Mouse (Mus musculus) CH12.LX (cell line): Measurements from ENCODE around the gene Gm3468. TPM values are rescaled to one million over a fixed set of nuclear protein-coding genes. Genes with fewer than 3 reads are reported as not detected.
"Not testable (repeated sequence)": the region's sequence is repeated elsewhere in the genome, so short reads cannot be mapped to it uniquely, and the experiment has no call there.

ENCODE experiments used
- DNase-seq: peaks from one replicate; pipeline ENCODE4 v3.0.0-alpha.2; 2013; ENCODE audit errors: extremely low read depth
- H3K27ac ChIP-seq: 2 replicates; pipeline ENCODE4 v1.5.1; 2012; ENCODE audit warnings: low read depth, mild to moderate bottlenecking, control low read depth, moderate library complexity; ENCODE audit not compliant: insufficient read depth
- H3K27me3 ChIP-seq: replicated peaks from 2 replicates; pipeline ENCODE3; 2012; ENCODE audit warnings: inconsistent platforms
- H3K36me3 ChIP-seq, 2 experiments: replicated peaks in 1 of 2; 2 replicates each; pipeline versions ENCODE3 to v1.6.1; 2012; ENCODE audit warnings: inconsistent platforms in 1 of 2, low read length in 1 of 2, mild to moderate bottlenecking in 1 of 2, mixed read lengths in 1 of 2, moderate library complexity in 1 of 2; ENCODE audit not compliant: control insufficient read depth in 1 of 2, insufficient read depth in 1 of 2
- H3K4me1 ChIP-seq, 2 experiments: 2 replicates each; pipeline ENCODE4 v1.6.1; 2012; ENCODE audit warnings: inconsistent platforms in 1 of 2, moderate library complexity in 1 of 2; ENCODE audit not compliant: insufficient read depth in 2 of 2, control insufficient read depth in 1 of 2
- H3K4me2 ChIP-seq: 2 replicates; pipeline ENCODE4 v1.6.1; 2012; ENCODE audit warnings: low read depth, mild to moderate bottlenecking, control low read depth; ENCODE audit not compliant: poor library complexity, insufficient read depth, severe bottlenecking
- H3K4me3 ChIP-seq, 3 experiments: fragments of 150-350 bp in 1 of 3; sonication (generic) in 1 of 3; replicated peaks in 1 of 3; 2 replicates each; pipeline versions ENCODE3 to v1.5.1; 2011 to 2012; ENCODE audit warnings: low read depth in 2 of 3, low read length in 2 of 3, mild to moderate bottlenecking in 2 of 3, moderate library complexity in 2 of 3, control low read depth in 1 of 3, improper control_type of control experiment in 1 of 3, inconsistent platforms in 1 of 3, mixed read lengths in 1 of 3; ENCODE audit not compliant: poor library complexity in 1 of 3
- H3K79me2 ChIP-seq: replicated peaks from 2 replicates; pipeline ENCODE4 v1.6.1; 2012; ENCODE audit warnings: mild to moderate bottlenecking, moderate library complexity; ENCODE audit not compliant: control insufficient read depth, poor library complexity, insufficient read depth, severe bottlenecking; ENCODE audit errors: extremely low read depth
- H3K9ac ChIP-seq: 2 replicates; pipeline ENCODE4 v1.6.1; 2012; ENCODE audit warnings: low read depth, mild to moderate bottlenecking, control low read depth, moderate library complexity; ENCODE audit not compliant: insufficient read depth
- H3K9me3 ChIP-seq: replicated peaks from 2 replicates; pipeline ENCODE3; 2012; ENCODE audit warnings: low read length, inconsistent platforms, mixed read lengths
- dilution Hi-C: fragments of 300-500 bp; cut with MboI; formaldehyde crosslinking; loops from 2 replicates; pipeline ENCODE4 v1.14.3; 2020; ENCODE audit warnings: low sequenced_read_pairs; ENCODE audit not compliant: extremely low pct_unique_long_range_greater_than_20kb, extremely low pct_ligation_motif_present
- in situ Hi-C: fragments of 300-500 bp; cut with MboI; formaldehyde crosslinking; loops from 3 replicates; pipeline ENCODE4 v1.14.3; 2019; ENCODE audit warnings: low sequenced_read_pairs, low pct_ligation_motif_present, low pct_unique_long_range_greater_than_20kb, mixed read lengths
- polyA plus RNA-seq: library from polyadenylated mRNA; unstranded; fragments of >175 nt; gene quantifications from 2 replicates; pipeline ENCODE4 v1.2.1, GENCODE M21; 2012; ENCODE audit warnings: low read depth; ENCODE audit not compliant: insufficient read length
- total RNA-seq, 2 experiments: library from RNA; depleted of rRNA; stranded (reverse); fragments of 300-350 nt in 1 of 2; fragments of >200 nt in 1 of 2; gene quantifications; 2 replicates each; pipeline ENCODE4 v1.2.3; 2012 to 2014

Gene Gm3468
- not detected in 2 replicates for total RNA-seq (2012; rRNA removed)
- total RNA-seq (2014; rRNA removed) = not detected in 2 replicates
- not detected in 2 replicates for polyA plus RNA-seq

DNA sequence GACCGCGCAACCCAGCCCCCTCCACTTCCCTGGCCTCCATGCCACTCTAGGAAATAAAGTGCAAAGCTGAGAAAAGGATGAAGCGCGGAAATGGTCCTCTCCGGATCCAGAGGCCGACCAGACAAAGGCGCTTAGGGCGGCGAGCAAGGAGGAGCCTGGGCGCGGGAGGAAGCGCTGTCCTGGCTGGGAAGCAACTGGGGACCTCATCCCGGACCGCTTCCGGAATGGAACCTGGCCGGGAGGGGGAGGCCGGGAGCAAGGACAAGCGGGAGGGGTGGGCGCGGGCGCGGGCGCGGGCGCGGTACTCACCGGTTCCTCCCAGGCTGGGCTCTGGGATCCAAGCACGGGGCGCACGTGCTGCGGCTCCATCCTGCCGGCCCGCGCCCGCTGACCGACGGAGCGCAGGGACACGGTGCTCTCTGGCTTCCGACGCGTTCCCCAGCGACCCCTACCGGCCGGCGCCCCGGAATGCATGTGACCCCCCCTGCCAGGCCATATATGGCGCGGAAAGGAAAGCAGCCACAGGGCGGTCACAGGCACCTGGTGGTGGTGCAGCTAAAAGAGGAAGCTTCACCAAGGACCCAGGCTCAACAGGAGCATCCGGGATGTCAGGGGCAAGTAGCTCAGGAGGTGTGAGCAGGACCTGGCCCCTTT lies at the start of gene Gm3468:
Gm3468 (minus strand) TSS at position 394 of the 654 bp plus-strand sequence.
- H3K79me2 ChIP-seq, H3K36me3 ChIP-seq, in situ Hi-C loops, H3K4me1 ChIP-seq, H3K9me3 ChIP-seq, H3K4me3 ChIP-seq, H3K9ac ChIP-seq, H3K27me3 ChIP-seq, DNase-seq, H3K4me2 ChIP-seq, dilution Hi-C loops, H3K27ac ChIP-seq: not testable (repeated sequence)

DNA sequence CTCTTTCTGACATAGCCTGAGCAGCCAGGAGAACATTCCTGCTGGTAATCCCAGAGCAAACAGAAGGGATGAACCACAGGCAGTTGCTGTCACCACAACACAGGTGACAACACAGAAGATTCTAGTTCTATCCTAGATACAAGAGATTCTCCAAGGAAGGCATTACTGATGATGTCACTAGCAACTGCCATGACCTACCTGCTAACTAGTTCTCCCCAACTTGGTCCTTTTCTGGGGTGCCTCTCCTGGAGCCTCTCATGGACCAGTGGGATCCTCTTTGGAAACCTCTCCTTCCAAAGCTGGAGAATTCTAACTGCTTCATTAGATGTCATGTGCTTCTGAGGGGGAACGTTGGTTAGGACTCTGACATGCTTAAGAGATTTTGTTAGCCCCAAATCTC lies 17.2 kb upstream of the Gm3468 start, which contains the start of gene Gm3476:
Gm3476 (minus strand) TSS at position 101 of the 400 bp plus-strand sequence.
- H3K27ac ChIP-seq, H3K9ac ChIP-seq, H3K27me3 ChIP-seq, H3K79me2 ChIP-seq, in situ Hi-C loops, dilution Hi-C loops, H3K4me2 ChIP-seq, H3K4me3 ChIP-seq, DNase-seq, H3K36me3 ChIP-seq, H3K9me3 ChIP-seq, H3K4me1 ChIP-seq: not testable (repeated sequence)

DNA sequence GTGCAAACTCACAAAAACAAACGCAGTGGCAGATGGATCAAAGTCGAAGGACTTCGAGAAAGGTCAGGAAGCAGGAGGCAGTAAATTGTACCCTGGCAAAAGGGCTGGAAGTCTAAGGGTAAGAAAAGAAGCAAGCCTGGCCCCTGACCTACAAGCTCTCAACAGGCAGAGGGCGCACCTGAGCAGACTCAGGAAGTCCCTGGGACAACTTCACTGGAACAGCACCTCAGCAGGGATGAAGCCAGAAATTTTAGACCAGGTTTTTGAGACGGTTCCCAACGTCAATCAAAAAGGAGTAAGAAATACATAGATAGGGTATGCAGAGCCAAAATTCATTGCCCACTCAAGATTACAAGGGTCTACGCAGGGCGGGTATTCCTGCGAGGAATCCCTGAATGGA lies 965 bp downstream of the Gm3468 start:
- H3K9me3 ChIP-seq, dilution Hi-C loops, DNase-seq, H3K27me3 ChIP-seq, H3K4me2 ChIP-seq, H3K4me1 ChIP-seq, H3K4me3 ChIP-seq, H3K27ac ChIP-seq, H3K36me3 ChIP-seq, H3K9ac ChIP-seq, H3K79me2 ChIP-seq, in situ Hi-C loops: not testable (repeated sequence)

DNA sequence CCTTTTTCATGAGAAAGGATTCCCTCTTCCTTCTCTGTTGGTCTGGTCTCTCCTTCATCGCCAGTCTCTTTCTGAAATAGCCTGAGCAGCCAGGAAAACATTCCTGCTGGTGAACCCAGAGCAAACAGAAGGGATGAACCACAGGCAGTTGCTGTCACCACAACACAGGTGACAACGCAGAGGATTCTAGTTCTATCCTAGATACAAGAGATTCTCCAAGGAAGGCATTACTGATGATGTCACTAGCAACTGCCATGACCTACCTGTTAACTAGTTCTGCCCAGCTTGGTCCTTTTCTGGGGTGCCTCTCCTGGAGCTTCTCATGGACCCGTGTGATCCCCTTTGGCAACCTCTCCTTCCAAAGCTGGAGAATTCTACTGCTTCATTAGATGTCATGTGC lies 14.6 kb downstream of the Gm3468 start, which contains the start of gene Gm8206:
Gm8206 (minus strand) TSS at position 101 of the 400 bp plus-strand sequence.
- H3K4me1 ChIP-seq, H3K36me3 ChIP-seq, H3K79me2 ChIP-seq, DNase-seq, H3K4me3 ChIP-seq, H3K4me2 ChIP-seq, H3K9me3 ChIP-seq, H3K27ac ChIP-seq, dilution Hi-C loops, H3K9ac ChIP-seq, in situ Hi-C loops, H3K27me3 ChIP-seq: not testable (repeated sequence)

DNA sequence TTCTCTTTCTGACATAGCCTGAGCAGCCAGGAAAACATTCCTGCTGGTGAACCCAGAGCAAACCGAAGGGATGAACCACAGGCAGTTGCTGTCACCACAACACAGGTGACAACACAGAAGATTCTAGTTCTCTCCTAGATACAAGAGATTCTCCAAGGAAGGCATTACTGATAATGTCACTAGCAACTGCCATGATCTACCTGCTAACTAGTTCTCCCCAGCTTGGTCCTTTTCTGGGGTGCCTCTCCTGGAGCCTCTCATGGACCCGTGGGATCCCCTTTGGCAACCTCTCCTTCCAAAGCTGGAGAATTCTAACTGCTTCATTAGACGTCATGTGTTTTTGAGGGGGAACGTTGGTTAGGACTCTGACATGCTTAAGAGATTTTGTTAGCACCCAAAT lies 50.3 kb downstream of the Gm3468 start, which contains the start of gene Gm6337:
Gm6337 (minus strand) TSS at position 101 of the 400 bp plus-strand sequence.
- H3K79me2 ChIP-seq, H3K36me3 ChIP-seq, H3K9me3 ChIP-seq, H3K4me3 ChIP-seq, H3K27me3 ChIP-seq, H3K4me2 ChIP-seq, in situ Hi-C loops, dilution Hi-C loops, H3K4me1 ChIP-seq, H3K9ac ChIP-seq, H3K27ac ChIP-seq, DNase-seq: not testable (repeated sequence)
